In genomic region chr9:83342491-83343370, GRCm38 (mm10) we compare ENCODE assay signal across 8 mouse cellular contexts.
"Had no signal": no experiment of that assay in that cellular context is flagged by ENCODE, and none has a peak within 500 bp of the region (broad histone marks: within the 10 kb centered on the region; RNA-seq: fewer than 3 reads in every experiment).

No protein-coding gene starts in this region.

- DNase-seq: kidney, postnatal 14 days; lung, embryonic 14.5 days; lung, postnatal 10 days; lung, postnatal 4 days; right cerebral cortex, adult 18-20 months; spleen, adult 18-20 months; thymus, adult 2 months had no signal

- ATAC-seq: midbrain, embryonic 15.5 days had no signal
